Mouse (Mus musculus) 416B (cell line): ENCODE measurements around the gene Olfr893.
"Not testable (repeated sequence)": the region's sequence is repeated elsewhere in the genome, so short reads cannot be mapped to it uniquely, and the experiment has no call there.

Source experiments
- DNase-seq: peaks from one replicate; pipeline ENCODE4 v3.0.0; 2011; ENCODE audit warnings: low read depth

Olfr893 gene

GRCm38 (mm10) chr9:38208065-38208464 lies at the start of gene Olfr893:
Gene Olfr893 (plus strand): TSS chr9:38208365.
- DNase-seq = no peak

- DNase-seq = not testable (repeated sequence)
Measured at GRCm38 (mm10) chr9:38168341-38168740, 39.8 kb upstream of the Olfr893 start.

DNA sequence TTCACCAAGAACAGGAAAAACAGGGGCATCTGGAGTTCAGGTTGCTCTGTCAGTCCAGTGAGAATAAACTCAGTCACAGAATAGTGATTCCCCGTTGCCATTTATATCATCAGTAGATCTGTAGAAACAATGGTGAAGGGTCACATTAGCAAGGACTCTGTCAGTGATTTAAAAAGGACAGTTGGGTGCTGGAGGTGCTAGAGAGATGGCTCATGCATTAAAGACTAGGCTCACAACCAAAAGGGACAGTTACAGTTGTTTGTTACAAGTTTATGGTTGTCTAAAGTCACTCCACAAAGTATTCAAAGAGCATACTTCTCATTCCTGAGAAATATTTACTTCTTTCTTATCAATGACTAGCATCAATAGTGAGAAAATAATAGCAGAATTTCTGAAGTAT lies 27.4 kb upstream of the Olfr893 start, which contains the start of gene Olfr891:
Olfr891 (minus strand) TSS at position 101 of the 400 bp plus-strand sequence.
- DNase-seq = no peak

GRCm38 (mm10) chr9:38217755-38218154 lies 9.6 kb downstream of the Olfr893 start, which contains the start of gene Olfr894:
Gene Olfr894 (plus strand): TSS chr9:38218055.
- no peak for DNase-seq

- no peak for DNase-seq
Measured at GRCm38 (mm10) chr9:38252474-38252873, 44.3 kb downstream of the Olfr893 start, which contains the start of gene Olfr143. Gene Olfr143 (plus strand): TSS chr9:38252774.
